Mouse (Mus musculus) myocyte (in vitro differentiated cells): ENCODE measurements around the gene Idh2. TPM values are rescaled to one million over a fixed set of nuclear protein-coding genes. Genes with fewer than 3 reads are reported as not detected.
"Not testable (repeated sequence)": the region's sequence is repeated elsewhere in the genome, so short reads cannot be mapped to it uniquely, and the experiment has no call there.

ENCODE experiments used
- H3K27me3 ChIP-seq: one replicate; pipeline ENCODE4 v1.6.1; 2011; ENCODE audit not compliant: control insufficient read depth, insufficient read depth, insufficient read length
- H3K36me3 ChIP-seq: one replicate; pipeline ENCODE4 v1.6.1; 2011; ENCODE audit not compliant: control insufficient read depth, insufficient read depth
- H3K4me2 ChIP-seq: one replicate; pipeline ENCODE4 v1.6.1; 2011; ENCODE audit warnings: low read depth, control low read depth
- H3K4me3 ChIP-seq: one replicate; pipeline ENCODE4 v1.5.1; 2011; ENCODE audit warnings: mild to moderate bottlenecking, control low read depth, moderate library complexity
- H3K79me2 ChIP-seq: one replicate; pipeline ENCODE4 v1.6.1; 2011; ENCODE audit not compliant: control insufficient read depth, insufficient read depth
- H3ac ChIP-seq: one replicate; pipeline ENCODE4 v1.6.1; 2011; ENCODE audit not compliant: control insufficient read depth, insufficient read length
- CEBPB ChIP-seq: IDR thresholded peaks from 2 replicates; pipeline ENCODE4 v1.6.1; 2011; ENCODE audit warnings: mild to moderate bottlenecking, moderate library complexity; ENCODE audit not compliant: poor library complexity, insufficient read depth, severe bottlenecking
- E2F4 ChIP-seq: IDR thresholded peaks from one replicate; pipeline ENCODE4 v1.6.1; 2011; ENCODE audit warnings: mild to moderate bottlenecking, control low read depth, moderate library complexity; ENCODE audit not compliant: insufficient read depth
- MAX ChIP-seq: IDR thresholded peaks from one replicate; pipeline ENCODE4 v1.6.1; 2011; ENCODE audit warnings: low read depth, mild to moderate bottlenecking, control low read depth
- MYOD1 ChIP-seq, 3 experiments: IDR thresholded peaks; one replicate each; pipeline ENCODE4 v1.6.1; 2011; ENCODE audit warnings: control low read depth in 2 of 3, low read depth in 2 of 3, mild to moderate bottlenecking in 2 of 3, moderate library complexity in 1 of 3; ENCODE audit not compliant: insufficient read length in 2 of 3, control insufficient read depth in 1 of 3
- MYOG ChIP-seq, 3 experiments: IDR thresholded peaks; one replicate each; pipeline ENCODE4 v1.6.1; 2011; ENCODE audit warnings: control low read depth in 2 of 3, low read depth in 2 of 3, mild to moderate bottlenecking in 2 of 3; ENCODE audit not compliant: insufficient read length in 2 of 3, control insufficient read depth in 1 of 3, insufficient read depth in 1 of 3
- POLR2A ChIP-seq: IDR thresholded peaks from one replicate; pipeline ENCODE4 v1.6.1; 2011; ENCODE audit warnings: low read depth, mild to moderate bottlenecking, control low read depth, moderate library complexity; ENCODE audit not compliant: insufficient read length
- POLR2AphosphoS2 ChIP-seq: IDR thresholded peaks from one replicate; pipeline ENCODE4 v1.6.1; 2011; ENCODE audit warnings: low read depth, control low read depth; ENCODE audit not compliant: insufficient read length
- REST ChIP-seq: IDR thresholded peaks from one replicate; pipeline ENCODE4 v1.6.1; 2011; ENCODE audit warnings: mild to moderate bottlenecking, control low read depth, moderate library complexity; ENCODE audit not compliant: insufficient read depth, insufficient read length
- SRF ChIP-seq: IDR thresholded peaks from one replicate; pipeline ENCODE4 v1.6.1; 2011; ENCODE audit warnings: low read depth; ENCODE audit not compliant: control insufficient read depth, insufficient read length
- TCF12 ChIP-seq: IDR thresholded peaks from one replicate; pipeline ENCODE4 v1.6.1; 2011; ENCODE audit warnings: mild to moderate bottlenecking, control low read depth; ENCODE audit not compliant: poor library complexity, insufficient read depth, severe bottlenecking
- TCF3 ChIP-seq: IDR thresholded peaks from one replicate; pipeline ENCODE4 v1.6.1; 2011; ENCODE audit warnings: low read depth, control low read depth; ENCODE audit not compliant: insufficient read length
- USF1 ChIP-seq: IDR thresholded peaks from one replicate; pipeline ENCODE4 v1.6.1; 2011; ENCODE audit warnings: low read depth, mild to moderate bottlenecking, control low read depth, moderate library complexity
- polyA plus RNA-seq: library from polyadenylated mRNA; unstranded; fragments of >200 nt; fragmentation: generic; extraction: Trizol; gene quantifications from one replicate; pipeline ENCODE4 v1.2.1, GENCODE M21; 2012; ENCODE audit warnings: missing spikeins

Gene Idh2
- polyA plus RNA-seq, 1 experiment, result 159 TPM

- Histone ChIP-seq H3K4me3 (no peak overlapping the region), H3K27me3 (no peaks in the 10 kb centered on the region), H3ac (no peak overlapping the region), H3K4me2 (no peak overlapping the region), H3K36me3 (no peaks in the 10 kb centered on the region), H3K79me2 (no peaks in the 10 kb centered on the region)
- TF ChIP-seq REST (no peak), MYOD1 (IDR thresholded peaks at IDR 0.05; ENCODE audit: control insufficient read depth in 1 of 3, insufficient read length in 2 of 3, low read depth in 2 of 3) (no peak), POLR2A (no peak), TCF12 (no peak), USF1 (no peak), E2F4 (no peak), POLR2AphosphoS2 (no peak), SRF (no peak), TCF3 (no peak), MAX (no peak), MYOG (IDR thresholded peaks at IDR 0.05; ENCODE audit: control insufficient read depth in 1 of 3, insufficient read depth in 1 of 3, insufficient read length in 2 of 3, low read depth in 2 of 3) (no peak)
Observed at GRCm38 (mm10) chr7:80055781-80056180, 59.4 kb downstream of the Idh2 start.

GRCm38 (mm10) chr7:80053147-80053546, 62.0 kb downstream of the Idh2 start:
- Histone ChIP-seq H3K79me2 (no peaks in the 10 kb centered on the region), H3K4me2 (no peak overlapping the region), H3K36me3 (no peaks in the 10 kb centered on the region), H3ac (no peak overlapping the region), H3K4me3 (no peak overlapping the region), H3K27me3 (no peaks in the 10 kb centered on the region)
- TF ChIP-seq TCF12 (no peak), POLR2A (no peak), USF1 (no peak), MYOD1 (IDR thresholded peaks at IDR 0.05; ENCODE audit: control insufficient read depth in 1 of 3, insufficient read length in 2 of 3, low read depth in 2 of 3) (no peak), SRF (no peak), POLR2AphosphoS2 (no peak), MAX (no peak), CEBPB (no peak), REST (no peak), MYOG (IDR thresholded peaks at IDR 0.05; ENCODE audit: control insufficient read depth in 1 of 3, insufficient read depth in 1 of 3, insufficient read length in 2 of 3, low read depth in 2 of 3) (no peak), TCF3 (no peak), E2F4 (no peak)

DNA sequence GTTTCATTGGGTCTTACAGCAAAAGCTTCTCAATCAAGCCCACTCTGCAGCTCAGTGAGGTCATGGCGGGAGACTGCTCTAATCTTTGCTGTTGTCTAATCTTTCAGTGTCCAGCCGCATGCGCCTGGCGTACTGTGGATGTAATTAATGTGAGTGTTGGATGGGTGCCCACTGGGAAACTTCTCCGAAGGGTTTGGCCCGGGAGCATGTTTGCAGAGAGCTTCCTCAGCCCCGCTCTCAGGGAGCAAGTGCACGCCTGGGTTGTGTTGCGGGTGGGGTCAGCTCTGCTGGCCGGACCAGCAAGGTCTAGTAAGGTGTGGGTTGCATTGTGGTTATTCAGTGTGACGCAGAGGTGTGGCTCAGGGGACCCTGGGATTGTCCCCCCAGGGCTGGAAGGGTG, 62.9 kb downstream of the Idh2 start:
- Histone ChIP-seq H3K4me3 (no peak overlapping the region), H3K27me3 (no peaks in the 10 kb centered on the region), H3K36me3 (no peaks in the 10 kb centered on the region), H3ac (no peak overlapping the region), H3K79me2 (no peaks in the 10 kb centered on the region), H3K4me2 (no peak overlapping the region)
- TF ChIP-seq MYOG (IDR thresholded peaks at IDR 0.05; ENCODE audit: control insufficient read depth in 1 of 3, insufficient read depth in 1 of 3, insufficient read length in 2 of 3, low read depth in 2 of 3), result no peak
- no peak for TF ChIP-seq E2F4
- no peak for TF ChIP-seq REST
- TF ChIP-seq TCF3, result no peak
- no peak for TF ChIP-seq CEBPB
- no peak for TF ChIP-seq USF1
- TF ChIP-seq POLR2A, result no peak

- Histone ChIP-seq H3K79me2 (no peaks in the 10 kb centered on the region), H3ac (no peak overlapping the region), H3K36me3 (no peaks in the 10 kb centered on the region), H3K4me3 (no peak overlapping the region), H3K27me3 (no peaks in the 10 kb centered on the region), H3K4me2 (no peak overlapping the region)
- TF ChIP-seq MYOG (IDR thresholded peaks at IDR 0.05; ENCODE audit: control insufficient read depth in 1 of 3, insufficient read depth in 1 of 3, insufficient read length in 2 of 3, low read depth in 2 of 3) (no peak), POLR2AphosphoS2 (no peak), USF1 (no peak), E2F4 (no peak), MYOD1 (IDR thresholded peaks at IDR 0.05; ENCODE audit: control insufficient read depth in 1 of 3, insufficient read length in 2 of 3, low read depth in 2 of 3) (no peak), TCF12 (no peak), CEBPB (no peak), SRF (no peak), REST (no peak), MAX (no peak), TCF3 (no peak), POLR2A (no peak)
Observed at GRCm38 (mm10) chr7:80051835-80052234, 63.4 kb downstream of the Idh2 start.

- not testable (repeated sequence) for H3ac ChIP-seq, H3K36me3 ChIP-seq, H3K4me3 ChIP-seq, H3K79me2 ChIP-seq, H3K27me3 ChIP-seq, H3K4me2 ChIP-seq
Observed at GRCm38 (mm10) chr7:80050382-80050781, 64.8 kb downstream of the Idh2 start.
